Mouse (Mus musculus) cerebellum, adult 2 months (tissue): ENCODE measurements around the gene Mrtfa.

Experiments used
- CTCF ChIP-seq: fragments of 200-500 bp; IDR thresholded peaks from 2 replicates; pipeline ENCODE4 v1.5.1; 2011; ENCODE audit warnings: low read depth, mild to moderate bottlenecking, control low read depth, low read length, moderate library complexity, borderline replicate concordance; ENCODE audit not compliant: insufficient read depth
- POLR2A ChIP-seq: fragments of 200-500 bp; IDR thresholded peaks from 2 replicates; pipeline ENCODE4 v1.6.1; 2011; ENCODE audit warnings: low read length, control low read depth, borderline replicate concordance; ENCODE audit not compliant: insufficient read depth

DNA sequence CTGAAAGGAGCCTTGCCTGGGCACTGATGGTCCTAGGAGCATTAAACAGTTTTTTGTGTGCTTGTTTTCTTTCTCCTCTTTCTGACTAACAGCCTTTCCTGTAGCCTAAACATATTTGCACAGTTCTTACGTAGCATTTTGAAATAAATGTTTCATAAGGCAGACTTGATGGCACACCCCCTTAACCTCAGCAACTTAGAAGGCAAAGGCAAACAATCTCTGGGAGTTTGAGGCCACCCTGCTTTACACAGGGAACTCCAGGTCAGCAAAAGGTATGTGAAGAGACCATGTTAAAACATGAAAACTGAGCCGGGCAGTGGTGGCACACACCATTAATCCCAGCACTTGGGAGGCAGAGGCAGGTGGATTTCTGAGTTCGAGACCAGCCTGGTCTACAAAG, 214.9 kb downstream of the Mrtfa start:
- TF ChIP-seq POLR2A (no peak), CTCF (no peak)
